Mouse (Mus musculus) hematopoietic multipotent progenitor cell, adult 10-12 weeks (in vitro differentiated cells): ENCODE data around the gene Celf1. TPM values are rescaled to one million over a fixed set of nuclear protein-coding genes. Genes with fewer than 3 reads are reported as not detected.

Experiments used
- polyA plus RNA-seq: library from polyadenylated mRNA; stranded (reverse); fragments of >175 nt; gene quantifications from 2 replicates; pipeline ENCODE4 v1.2.3, GENCODE M21; 2012; ENCODE audit warnings: low replicate concordance

The Celf1 gene
- 48.4 and 67.4 TPM in 2 replicates for polyA plus RNA-seq

GRCm38 (mm10) chr2:90940233-90941229 lies at the start of gene Celf1:
Celf1 (plus strand) TSS chr2:90940382.

DNA sequence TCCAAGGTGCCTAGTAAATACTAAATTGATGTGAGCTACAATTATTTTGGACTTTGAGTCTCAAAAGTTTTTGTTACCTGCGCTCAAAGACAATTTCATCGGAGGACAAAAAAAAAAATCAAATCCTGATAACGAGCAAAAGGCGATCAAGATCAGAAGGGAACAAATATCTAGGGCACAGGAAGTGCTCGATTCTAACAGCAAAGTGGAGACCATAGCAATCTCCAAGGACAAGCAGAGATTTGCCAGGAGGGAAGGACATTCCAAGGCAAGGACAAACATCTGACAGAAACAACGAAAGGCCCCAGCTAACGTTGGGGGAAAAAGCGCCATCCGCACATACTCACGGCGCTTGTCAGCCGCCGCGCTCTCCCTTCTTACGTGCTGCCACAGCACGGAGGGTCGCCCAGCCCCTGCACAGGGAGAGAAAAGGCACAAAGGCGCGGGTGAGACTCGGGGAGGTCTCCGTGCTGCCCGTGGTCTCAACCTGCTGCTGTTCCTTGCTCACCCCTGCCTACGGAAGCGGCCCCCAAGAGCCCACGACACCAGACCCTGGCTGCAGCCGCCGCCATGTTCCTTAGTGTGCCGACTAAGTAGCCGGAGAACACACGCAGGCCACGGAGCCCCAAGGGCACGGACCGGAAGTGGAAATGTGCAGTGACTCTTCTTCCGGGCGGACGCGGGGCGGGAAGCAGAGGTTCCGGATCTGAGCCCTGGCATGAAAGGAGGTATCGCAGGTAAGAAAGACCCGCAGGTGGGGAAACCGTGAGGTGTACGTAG lies 35.9 kb upstream of the Celf1 start, which contains the start of the genes Kbtbd4 and Ndufs3:
Gene Kbtbd4, plus strand, starts transcription at position 665 of the 780 bp plus-strand sequence.
Gene Ndufs3, minus strand, starts transcription at position 752 of the 780 bp plus-strand sequence.

DNA sequence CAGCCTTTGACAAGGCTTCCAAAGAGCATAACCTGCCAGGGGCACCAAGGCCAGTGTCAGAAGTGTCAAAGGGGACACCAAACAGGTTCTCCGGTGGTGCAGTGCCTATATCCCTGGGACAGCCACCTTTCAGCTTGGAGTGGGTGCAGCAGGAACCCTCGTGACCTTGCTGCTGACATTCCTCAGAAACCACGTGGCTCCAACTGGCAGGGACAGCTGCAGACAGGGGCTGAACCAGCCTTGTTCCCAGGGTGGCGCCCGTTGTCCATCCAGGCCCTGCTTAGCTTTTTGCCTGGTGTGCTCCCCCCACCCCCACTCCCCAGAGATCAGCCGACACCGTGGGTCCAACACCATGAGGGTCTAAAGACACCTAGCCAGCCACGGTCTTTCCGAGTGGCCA lies 95.2 kb downstream of the Celf1 start, which contains the start of gene Rapsn:
Gene Rapsn, plus strand, starts transcription at position 236 of the 400 bp plus-strand sequence.

DNA sequence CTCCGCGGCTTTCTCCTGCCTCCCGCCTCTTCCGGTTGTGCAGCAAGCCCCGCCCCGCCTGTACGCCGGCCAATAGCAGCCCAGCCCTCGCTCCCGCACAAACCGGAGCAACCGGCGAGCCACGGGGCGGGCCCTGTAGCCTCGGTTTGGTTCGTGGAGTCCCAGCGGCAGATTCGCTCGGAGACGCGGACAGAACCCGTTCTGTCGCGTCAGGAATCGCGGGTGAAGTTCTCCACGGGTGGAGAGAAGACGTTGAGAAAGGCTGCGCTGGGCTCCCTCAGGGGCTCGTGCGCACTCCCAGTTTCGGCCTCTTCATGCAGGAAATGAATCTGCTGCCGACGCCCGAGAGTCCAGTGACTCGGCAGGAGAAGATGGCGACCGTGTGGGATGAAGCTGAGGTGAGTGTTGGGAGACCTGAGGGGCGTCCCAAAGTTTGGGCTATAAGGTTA lies 113.8 kb downstream of the Celf1 start, which contains the start of gene Psmc3:
Gene Psmc3, plus strand, starts transcription at position 76 of the 449 bp plus-strand sequence.

Other genes starting within 250 kb of the Celf1 start
- 84.0 and 97.5 TPM in 2 replicates for gene Fnbp4, start 195.0 kb upstream of the Celf1 start, polyA plus RNA-seq
- not detected in 2 replicates for gene Agbl2, start 157.7 kb upstream of the Celf1 start, polyA plus RNA-seq
- gene Mtch2, start 93.2 kb upstream of the Celf1 start, polyA plus RNA-seq = 3.2 and 9.3 TPM in 2 replicates
- 3.0 and 5.9 TPM in 2 replicates for gene C1qtnf4, start 54.5 kb upstream of the Celf1 start, polyA plus RNA-seq
- 2.3 and 5.1 TPM in 2 replicates for gene Kbtbd4, start 35.6 kb upstream of the Celf1 start, polyA plus RNA-seq
- 49.3 and 59.5 TPM in 2 replicates for gene Ndufs3, start 35.6 kb upstream of the Celf1 start, polyA plus RNA-seq
- gene Rapsn, start 95.2 kb downstream of the Celf1 start, polyA plus RNA-seq = 0.22 and 0.65 TPM in 2 replicates
- 31.1 and 68.8 TPM in 2 replicates for gene Psmc3, start 113.6 kb downstream of the Celf1 start, polyA plus RNA-seq
- gene Slc39a13, start 130.0 kb downstream of the Celf1 start, polyA plus RNA-seq = 22.5 and 23.9 TPM in 2 replicates
- gene Spi1, start 142.0 kb downstream of the Celf1 start, polyA plus RNA-seq = 190 and 386 TPM in 2 replicates
- 0.30 and 0.33 TPM in 2 replicates for gene Mybpc3, start 177.8 kb downstream of the Celf1 start, polyA plus RNA-seq
- 28.9 and 50.3 TPM in 2 replicates for gene Madd, start 243.5 kb downstream of the Celf1 start, polyA plus RNA-seq